Mouse (Mus musculus) bone marrow, adult 2 months (tissue): ENCODE measurements around the gene Nprl2.

ENCODE experiments used
- CTCF ChIP-seq: fragments of 200-500 bp; IDR thresholded peaks from 2 replicates; pipeline ENCODE4 v1.5.1; 2011; ENCODE audit warnings: low read length, control low read depth; ENCODE audit not compliant: control insufficient read depth, insufficient read depth
- POLR2A ChIP-seq: fragments of 200-500 bp; IDR thresholded peaks from 2 replicates; pipeline ENCODE4 v1.6.1; 2011; ENCODE audit warnings: low read depth, mild to moderate bottlenecking, control low read depth, low read length, borderline replicate concordance; ENCODE audit not compliant: control insufficient read depth

DNA sequence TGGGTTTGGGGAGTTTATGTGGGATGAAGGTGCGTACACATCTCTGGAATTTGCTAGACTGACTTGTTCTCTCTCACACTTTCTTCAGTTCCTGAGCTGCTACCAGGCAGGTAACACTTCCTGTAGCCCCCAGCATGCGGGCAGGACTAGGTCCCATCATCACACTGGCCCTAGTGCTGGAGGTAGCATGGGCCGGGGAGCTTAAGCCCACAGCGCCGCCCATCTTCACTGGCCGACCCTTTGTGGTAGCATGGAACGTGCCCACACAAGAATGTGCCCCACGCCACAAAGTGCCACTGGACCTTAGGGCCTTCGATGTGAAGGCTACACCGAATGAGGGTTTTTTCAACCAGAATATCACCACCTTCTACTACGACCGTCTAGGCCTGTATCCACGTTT is 28.0 kb downstream of the Nprl2 start:
- TF ChIP-seq CTCF (no peak), POLR2A (no peak)
